19 mouse cellular contexts compared by ENCODE assay signal in the genomic region with DNA sequence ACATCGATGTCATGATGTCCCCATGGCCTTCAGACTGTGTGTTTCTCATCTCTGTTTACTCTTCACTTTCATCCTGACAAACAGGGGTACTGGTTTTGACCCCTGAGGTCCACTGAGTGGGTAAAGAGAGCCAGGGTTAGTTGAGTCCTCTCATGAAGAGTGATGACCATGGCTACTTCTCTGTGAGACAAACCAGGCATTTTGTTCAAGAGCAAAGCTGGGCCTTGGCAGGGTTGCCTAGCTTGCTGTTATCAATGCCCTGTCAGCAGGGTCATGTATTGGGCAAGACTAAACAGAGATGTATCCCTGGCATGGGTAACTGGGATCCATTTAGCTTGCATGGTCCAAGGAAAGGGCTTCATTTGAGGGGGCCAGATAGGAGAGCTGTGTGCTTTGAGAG.
DNase-seq lines count a peak whose midpoint lies in the region; ATAC-seq lines count a peak whose summit lies in the region.
"Had no signal": no experiment of that assay in that cellular context is flagged by ENCODE, and none has a peak within 500 bp of the region (broad histone marks: within the 10 kb centered on the region; RNA-seq: fewer than 3 reads in every experiment).

No protein-coding gene starts in this region.

- peak; percentile 63 for DNase-seq in adrenal gland, adult 8-10 months
- no peak for DNase-seq in adrenal gland, adult 18-20 months (ENCODE audit: low spot score in 2 of 2)
- DNase-seq in heart, adult 18-20 months: peak; percentile 73 to 86
- peak; percentile 26 for DNase-seq in heart, postnatal 25 days (ENCODE audit: low spot score)
- no peak for DNase-seq in midbrain, embryonic 11.5 days (ENCODE audit: low spot score, missing footprints)
- DNase-seq: cerebellum, adult 9-10 months; kidney, postnatal 36 days; layer of hippocampus, adult 9-11 months; lung, adult 18-20 months had no signal

- H3K9me3 ChIP-seq in heart, embryonic 13.5 days: no peaks in the 10 kb centered on the region
- no peaks in the 10 kb centered on the region for H3K9me3 ChIP-seq in midbrain, embryonic 11.5 days (ENCODE audit: control insufficient read depth, low read length)
- H3K9me3 ChIP-seq in neural tube, embryonic 15.5 days (replicated peaks): no peaks in the 10 kb centered on the region
- H3K9me3 ChIP-seq: embryonic facial prominence, embryonic 10.5 days; midbrain, embryonic 15.5 days had no signal

- H3K4me3 ChIP-seq in heart, embryonic 13.5 days: no peak overlapping the region
- no peak overlapping the region for H3K4me3 ChIP-seq in midbrain, embryonic 11.5 days (ENCODE audit: low read depth, low read length)
- H3K4me3 ChIP-seq in neural tube, embryonic 15.5 days (replicated peaks): no peak overlapping the region
- H3K4me3 ChIP-seq: embryonic facial prominence, embryonic 10.5 days; megakaryocyte, embryonic 14.5 days; midbrain, embryonic 15.5 days; myocyte had no signal

- no peaks in the 10 kb centered on the region for H3K36me3 ChIP-seq in heart, embryonic 13.5 days
- no peaks in the 10 kb centered on the region for H3K36me3 ChIP-seq in midbrain, embryonic 11.5 days (ENCODE audit: control insufficient read depth, insufficient read depth, low read length)
- no peaks in the 10 kb centered on the region for H3K36me3 ChIP-seq in neural tube, embryonic 15.5 days
- H3K36me3 ChIP-seq: embryonic facial prominence, embryonic 10.5 days; midbrain, embryonic 15.5 days had no signal

- peak overlapping the region; percentile 69; the same call in 1 of the 2 replicates for H3K27ac ChIP-seq in heart, embryonic 13.5 days (replicated peaks)
- H3K27ac ChIP-seq in midbrain, embryonic 11.5 days (ENCODE audit: low read depth, low read length): no peak overlapping the region
- no peak overlapping the region for H3K27ac ChIP-seq in neural tube, embryonic 15.5 days (replicated peaks)
- H3K27ac ChIP-seq: embryonic facial prominence, embryonic 10.5 days; midbrain, embryonic 15.5 days had no signal

- no peak overlapping the region for H3K4me2 ChIP-seq in heart, embryonic 13.5 days
- no peak overlapping the region for H3K4me2 ChIP-seq in midbrain, embryonic 11.5 days
- H3K4me2 ChIP-seq in neural tube, embryonic 15.5 days: no peak overlapping the region
- H3K4me2 ChIP-seq: midbrain, embryonic 15.5 days had no signal

- WGBS in heart, embryonic 13.5 days: 66% methylated on average over 1 of the region's 1 CpGs
- 88% methylated on average over 1 of the region's 1 CpGs for WGBS in midbrain, embryonic 11.5 days
- WGBS in neural tube, embryonic 15.5 days: 92% methylated on average over 1 of the region's 1 CpGs

- no peak overlapping the region for H3K9ac ChIP-seq in heart, embryonic 13.5 days
- no peak overlapping the region for H3K9ac ChIP-seq in midbrain, embryonic 11.5 days (ENCODE audit: low read length)
- no peak overlapping the region for H3K9ac ChIP-seq in neural tube, embryonic 15.5 days (replicated peaks)
- H3K9ac ChIP-seq: midbrain, embryonic 15.5 days had no signal

- H3K4me1 ChIP-seq in heart, embryonic 13.5 days: peaks cover 47% of the 10 kb centered on the region
- no peaks in the 10 kb centered on the region for H3K4me1 ChIP-seq in midbrain, embryonic 11.5 days (ENCODE audit: control insufficient read depth, insufficient read depth, low read length)
- no peaks in the 10 kb centered on the region for H3K4me1 ChIP-seq in neural tube, embryonic 15.5 days
- H3K4me1 ChIP-seq: midbrain, embryonic 15.5 days had no signal

- H3K27me3 ChIP-seq in heart, embryonic 13.5 days (replicated peaks): no peaks in the 10 kb centered on the region
- no peaks in the 10 kb centered on the region for H3K27me3 ChIP-seq in midbrain, embryonic 11.5 days (ENCODE audit: control insufficient read depth, insufficient read depth, low read length)
- no peaks in the 10 kb centered on the region for H3K27me3 ChIP-seq in neural tube, embryonic 15.5 days (replicated peaks)
- H3K27me3 ChIP-seq: midbrain, embryonic 15.5 days; Patski had no signal

- intact Hi-C loops in heart, postnatal 25 days (cut with DNase I): loop anchor here (2.0 kb wide), 1 partner anchor 58 kb away; no protein-coding TSS in a partner anchor

- peak; percentile 72; the same call in 1 of the 2 replicates for ATAC-seq in heart, embryonic 13.5 days (ENCODE audit: extremely low read depth, insufficient number of reproducible peaks, low FRiP score, low TSS enrichment)
- no peak for ATAC-seq in midbrain, embryonic 11.5 days (ENCODE audit: low FRiP score)
- ATAC-seq in neural tube, embryonic 15.5 days (ENCODE audit: low FRiP score): no peak
- ATAC-seq: CD4-positive, CD25-positive, alpha-beta regulatory T cell, adult 4 months; hindbrain, embryonic 16.5 days; intestine, embryonic 16.5 days; midbrain, embryonic 15.5 days; Patski had no signal

Comparison
In these comparisons a context has a peak if more than half of its experiments do, and no peak if none do; other contexts are left out.
1. DNase-seq: peak in adrenal gland, adult 8-10 months (single experiment), heart, adult 18-20 months (2 of 2) and heart, postnatal 25 days (single experiment); none in adrenal gland, adult 18-20 months (0 of 2) and midbrain, embryonic 11.5 days (single experiment).